Mouse (Mus musculus) ZHBTc4 (cell line): Measurements from ENCODE around the gene Gm15319.
"Not testable (repeated sequence)": the region's sequence is repeated elsewhere in the genome, so short reads cannot be mapped to it uniquely, and the experiment has no call there.

ENCODE experiments used
- DNase-seq: peaks from one replicate; pipeline ENCODE4 v3.0.0-alpha.2; 2011; ENCODE audit warnings: low read depth, low spot score

Gene Gm15319

GRCm38 (mm10) chr8:20363110-20363509 is at the start of gene Gm15319:
Gene Gm15319 (minus strand): TSS chr8:20363210.
- DNase-seq: not testable (repeated sequence)

- DNase-seq: not testable (repeated sequence)
Observed at GRCm38 (mm10) chr8:20410355-20410754, 47.3 kb upstream of the Gm15319 start.

- peak; percentile 15 for DNase-seq
Observed at GRCm38 (mm10) chr8:20408441-20409030, 45.5 kb upstream of the Gm15319 start.

- DNase-seq: not testable (repeated sequence)
Observed at GRCm38 (mm10) chr8:20389363-20389739, 26.3 kb upstream of the Gm15319 start.

- not testable (repeated sequence) for DNase-seq
Observed at GRCm38 (mm10) chr8:20388706-20389362, 25.8 kb upstream of the Gm15319 start.

GRCm38 (mm10) chr8:20387121-20387794 is 24.2 kb upstream of the Gm15319 start:
- peak; percentile 31 for DNase-seq

GRCm38 (mm10) chr8:20384990-20385389 is 22.0 kb upstream of the Gm15319 start:
- not testable (repeated sequence) for DNase-seq

GRCm38 (mm10) chr8:20384131-20384530 is 21.1 kb upstream of the Gm15319 start:
- not testable (repeated sequence) for DNase-seq

GRCm38 (mm10) chr8:20382146-20382545 is 19.1 kb upstream of the Gm15319 start:
- DNase-seq: not testable (repeated sequence)

GRCm38 (mm10) chr8:20381637-20382036 is 18.6 kb upstream of the Gm15319 start:
- not testable (repeated sequence) for DNase-seq

GRCm38 (mm10) chr8:20381239-20381620 is 18.2 kb upstream of the Gm15319 start:
- DNase-seq: not testable (repeated sequence)

- not testable (repeated sequence) for DNase-seq
Observed at GRCm38 (mm10) chr8:20380590-20381238, 17.7 kb upstream of the Gm15319 start.

- DNase-seq: not testable (repeated sequence)
Observed at GRCm38 (mm10) chr8:20379650-20380436, 16.8 kb upstream of the Gm15319 start.

- not testable (repeated sequence) for DNase-seq
Observed at GRCm38 (mm10) chr8:20378786-20379649, 16.0 kb upstream of the Gm15319 start.

- not testable (repeated sequence) for DNase-seq
Observed at GRCm38 (mm10) chr8:20378353-20378752, 15.3 kb upstream of the Gm15319 start.

- DNase-seq: not testable (repeated sequence)
Observed at GRCm38 (mm10) chr8:20375698-20376097, 12.7 kb upstream of the Gm15319 start.

GRCm38 (mm10) chr8:20356386-20356785 is 6.6 kb downstream of the Gm15319 start:
- not testable (repeated sequence) for DNase-seq

- DNase-seq: not testable (repeated sequence)
Observed at GRCm38 (mm10) chr8:20353579-20353978, 9.4 kb downstream of the Gm15319 start.

- not testable (repeated sequence) for DNase-seq
Observed at GRCm38 (mm10) chr8:20302759-20303158, 60.3 kb downstream of the Gm15319 start.

- not testable (repeated sequence) for DNase-seq
Observed at GRCm38 (mm10) chr8:20300042-20300441, 63.0 kb downstream of the Gm15319 start.
